Mouse (Mus musculus) megakaryocyte, embryonic 14.5 days (primary cell): ENCODE measurements around the gene Txn2. TPM values are rescaled to one million over a fixed set of nuclear protein-coding genes. Genes with fewer than 3 reads are reported as not detected.

Experiments
- H3K27me3 ChIP-seq: replicated peaks from 2 replicates; pipeline ENCODE3; 2012; ENCODE audit warnings: inconsistent platforms
- H3K36me3 ChIP-seq: replicated peaks from 2 replicates; pipeline ENCODE3; 2012; ENCODE audit warnings: low read length, inconsistent platforms, mixed read lengths
- H3K4me1 ChIP-seq: 2 replicates; pipeline ENCODE4 v1.6.1; 2012; ENCODE audit warnings: inconsistent platforms
- H3K4me3 ChIP-seq: replicated peaks from 2 replicates; pipeline ENCODE3; 2012; ENCODE audit warnings: moderate library complexity, mild to moderate bottlenecking, inconsistent platforms
- H3K9me3 ChIP-seq: 2 replicates; pipeline ENCODE4 v1.6.1; 2012; ENCODE audit warnings: inconsistent platforms
- FLI1 ChIP-seq: IDR thresholded peaks from 2 replicates; pipeline ENCODE4 v1.6.1; 2012; ENCODE audit warnings: low read length, inconsistent platforms, mixed read lengths
- GATA1 ChIP-seq: IDR thresholded peaks from 3 replicates; pipeline ENCODE4 v1.6.1; 2012; ENCODE audit warnings: mixed read lengths, low read length, inconsistent platforms, borderline replicate concordance
- polyA plus RNA-seq: library from polyadenylated mRNA; stranded (reverse); fragments of >175 nt; gene quantifications from 2 replicates; pipeline ENCODE4 v1.2.3, GENCODE M21; 2012; ENCODE audit warnings: low replicate concordance; ENCODE audit not compliant: insufficient read depth

The Txn2 gene
- polyA plus RNA-seq, 1 experiment: 186 TPM

GRCm38 (mm10) chr15:77935673-77936375, 7.0 kb upstream of the Txn2 start:
- peaks cover 47% of the 10 kb centered on the region for H3K36me3 ChIP-seq
- TF ChIP-seq GATA1: no peak
- no peak for TF ChIP-seq FLI1
- peaks cover 42% of the 10 kb centered on the region for H3K4me1 ChIP-seq
- H3K27me3 ChIP-seq: peaks cover 27% of the 10 kb centered on the region
- no peak overlapping the region for H3K4me3 ChIP-seq
- H3K9me3 ChIP-seq: no peaks in the 10 kb centered on the region

GRCm38 (mm10) chr15:77934968-77935367, 6.2 kb upstream of the Txn2 start:
- TF ChIP-seq GATA1 (no peak), FLI1 (no peak)

GRCm38 (mm10) chr15:77934326-77934725, 5.5 kb upstream of the Txn2 start:
- Histone ChIP-seq H3K27me3 (peaks cover 27% of the 10 kb centered on the region), H3K4me3 (peak overlapping the region; percentile 33), H3K9me3 (no peaks in the 10 kb centered on the region), H3K36me3 (peaks cover 37% of the 10 kb centered on the region), H3K4me1 (peaks cover 57% of the 10 kb centered on the region)
- TF ChIP-seq GATA1 (no peak), FLI1 (no peak)

More at GRCm38 (mm10) chr15:77934968-77935367, 6.2 kb upstream of the Txn2 start:
- no peaks in the 10 kb centered on the region for H3K9me3 ChIP-seq
- H3K4me3 ChIP-seq: no peak overlapping the region
- peaks cover 27% of the 10 kb centered on the region for H3K27me3 ChIP-seq
- H3K4me1 ChIP-seq: peaks cover 51% of the 10 kb centered on the region
- H3K36me3 ChIP-seq: peaks cover 42% of the 10 kb centered on the region

GRCm38 (mm10) chr15:77933770-77934169, 5.0 kb upstream of the Txn2 start:
- TF ChIP-seq FLI1: no peak
- no peak for TF ChIP-seq GATA1
- H3K27me3 ChIP-seq: peaks cover 27% of the 10 kb centered on the region
- H3K4me1 ChIP-seq: peaks cover 60% of the 10 kb centered on the region
- peak overlapping the region; percentile 81 for H3K4me3 ChIP-seq
- no peaks in the 10 kb centered on the region for H3K9me3 ChIP-seq
- peaks cover 36% of the 10 kb centered on the region for H3K36me3 ChIP-seq

GRCm38 (mm10) chr15:77933222-77933621, 4.4 kb upstream of the Txn2 start:
- Histone ChIP-seq H3K4me1 (peaks cover 61% of the 10 kb centered on the region), H3K4me3 (no peak overlapping the region), H3K27me3 (peaks cover 22% of the 10 kb centered on the region), H3K36me3 (peaks cover 32% of the 10 kb centered on the region), H3K9me3 (no peaks in the 10 kb centered on the region)
- no peak for TF ChIP-seq FLI1
- TF ChIP-seq GATA1: no peak

GRCm38 (mm10) chr15:77931689-77932016, 2.8 kb upstream of the Txn2 start:
- peak overlapping the region; percentile 55 for H3K4me3 ChIP-seq
- no peak for TF ChIP-seq FLI1
- no peak for TF ChIP-seq GATA1
- peaks cover 17% of the 10 kb centered on the region for H3K27me3 ChIP-seq
- H3K36me3 ChIP-seq: peaks cover 37% of the 10 kb centered on the region
- no peaks in the 10 kb centered on the region for H3K9me3 ChIP-seq
- H3K4me1 ChIP-seq: peaks cover 74% of the 10 kb centered on the region

GRCm38 (mm10) chr15:77930986-77931688, 2.3 kb upstream of the Txn2 start:
- Histone ChIP-seq H3K9me3 (no peaks in the 10 kb centered on the region), H3K27me3 (peaks cover 16% of the 10 kb centered on the region), H3K4me3 (peak overlapping the region; percentile 55), H3K36me3 (peaks cover 38% of the 10 kb centered on the region), H3K4me1 (peaks cover 77% of the 10 kb centered on the region)
- no peak for TF ChIP-seq GATA1
- TF ChIP-seq FLI1: no peak

GRCm38 (mm10) chr15:77929804-77930203, 998 bp upstream of the Txn2 start:
- peaks cover 39% of the 10 kb centered on the region for H3K36me3 ChIP-seq
- H3K4me3 ChIP-seq: peak overlapping the region; percentile 95
- peaks cover 85% of the 10 kb centered on the region for H3K4me1 ChIP-seq
- peaks cover 7% of the 10 kb centered on the region for H3K27me3 ChIP-seq
- H3K9me3 ChIP-seq: no peaks in the 10 kb centered on the region
- TF ChIP-seq GATA1: no peak
- TF ChIP-seq FLI1: no peak

- Histone ChIP-seq H3K4me1 (peaks cover 86% of the 10 kb centered on the region), H3K36me3 (peaks cover 49% of the 10 kb centered on the region)
Measured at GRCm38 (mm10) chr15:77928091-77928490, 715 bp downstream of the Txn2 start.

GRCm38 (mm10) chr15:77926921-77927320, 1.9 kb downstream of the Txn2 start:
- peak overlapping the region; percentile 95 for H3K4me3 ChIP-seq
- no peaks in the 10 kb centered on the region for H3K9me3 ChIP-seq
- no peaks in the 10 kb centered on the region for H3K27me3 ChIP-seq
- peaks cover 55% of the 10 kb centered on the region for H3K36me3 ChIP-seq
- peaks cover 89% of the 10 kb centered on the region for H3K4me1 ChIP-seq
- TF ChIP-seq GATA1 (no peak), FLI1 (no peak)

More at GRCm38 (mm10) chr15:77928091-77928490, 715 bp downstream of the Txn2 start:
- TF ChIP-seq FLI1: no peak
- no peak for TF ChIP-seq GATA1
- Histone ChIP-seq H3K27me3 (no peaks in the 10 kb centered on the region), H3K9me3 (no peaks in the 10 kb centered on the region), H3K4me3 (peak overlapping the region; percentile 95)

GRCm38 (mm10) chr15:77925195-77925594, 3.6 kb downstream of the Txn2 start:
- Histone ChIP-seq H3K9me3 (no peaks in the 10 kb centered on the region), H3K27me3 (no peaks in the 10 kb centered on the region), H3K4me1 (peaks cover 89% of the 10 kb centered on the region), H3K4me3 (peak overlapping the region; percentile 90), H3K36me3 (peaks cover 69% of the 10 kb centered on the region)
- TF ChIP-seq GATA1 (no peak), FLI1 (no peak)
